Mouse (Mus musculus) limb, embryonic 10.5 days (tissue): ENCODE measurements around the gene Tex101. TPM values are rescaled to one million over a fixed set of nuclear protein-coding genes. Genes with fewer than 3 reads are reported as not detected.
A peak's percentile ranks its signal among the peaks of the same experiment; 100 is the strongest.
"Not testable (repeated sequence)": the region's sequence is repeated elsewhere in the genome, so short reads cannot be mapped to it uniquely, and the experiment has no call there.

Experiments used
- DNase-seq: peaks from one replicate; pipeline ENCODE4 v3.0.0-alpha.2; 2017; ENCODE audit warnings: low spot score
- H3K27ac ChIP-seq: fragments of 300-500 bp; sonication (generic); 2 replicates; pipeline ENCODE4 v1.5.1; 2016; ENCODE audit warnings: mild to moderate bottlenecking
- H3K27me3 ChIP-seq: fragments of 300-500 bp; sonication (generic); 2 replicates; pipeline ENCODE4 v1.6.1; 2016; ENCODE audit warnings: low read depth, mild to moderate bottlenecking; ENCODE audit not compliant: poor library complexity, severe bottlenecking
- H3K36me3 ChIP-seq: fragments of 300-500 bp; sonication (generic); 2 replicates; pipeline ENCODE4 v1.6.1; 2016; ENCODE audit warnings: mild to moderate bottlenecking, moderate library complexity
- H3K4me1 ChIP-seq: fragments of 300-500 bp; sonication (generic); 2 replicates; pipeline ENCODE4 v1.6.1; 2016
- H3K4me3 ChIP-seq: fragments of 300-500 bp; sonication (generic); 2 replicates; pipeline ENCODE4 v1.5.1; 2016; ENCODE audit warnings: mild to moderate bottlenecking, moderate library complexity
- H3K9me3 ChIP-seq: fragments of 300-500 bp; sonication (generic); replicated peaks from 2 replicates; pipeline ENCODE4 v1.6.1; 2016; ENCODE audit warnings: mild to moderate bottlenecking
- WGBS: fragments of 180-500 bp; shearing (Covaris S2); methylation state at CpG from one replicate; pipeline ENCODE4 v1.1.7; 2016; 5-methylcytosine and 5-hydroxymethylcytosine counted together
- polyA plus RNA-seq: library from polyadenylated mRNA; unstranded; fragments of >200 nt; fragmentation: Nextera tagmentation; extraction: Ambion mirVana; gene quantifications from 2 replicates; pipeline ENCODE4 v1.2.1, GENCODE M21; 2016

Gene Tex101
- polyA plus RNA-seq, 1 experiment from 2014 or later = not detected

- peak; percentile 88 for DNase-seq
- 12% methylated on average over 33 of the region's 33 CpGs for WGBS
- Histone ChIP-seq H3K4me3 (peak overlapping the region; percentile 50), H3K36me3 (no peaks in the 10 kb centered on the region), H3K9me3 (no peaks in the 10 kb centered on the region), H3K27me3 (peaks cover 19% of the 10 kb centered on the region), H3K4me1 (peaks cover 16% of the 10 kb centered on the region), H3K27ac (0 out of 2 replicates have a peak overlapping the region, but pooled peaks have one; percentile 62)
These were observed 47.5 kb downstream of the Tex101 start for GRCm38 (mm10) chr7:24628685-24629610.

- H3K4me1 ChIP-seq = peaks cover 7% of the 10 kb centered on the region
- no peak for DNase-seq
- no peak overlapping the region for H3K27ac ChIP-seq
- no peaks in the 10 kb centered on the region for H3K36me3 ChIP-seq
- no peak overlapping the region for H3K4me3 ChIP-seq
- H3K27me3 ChIP-seq = peaks cover 35% of the 10 kb centered on the region
- H3K9me3 ChIP-seq = peaks cover 3% of the 10 kb centered on the region; the same call in 1 of the 2 replicates
- 80% methylated on average over 6 of the region's 6 CpGs for WGBS
These were observed 53.5 kb downstream of the Tex101 start for GRCm38 (mm10) chr7:24622967-24623366.

- DNase-seq = no peak
- Histone ChIP-seq H3K27me3 (peaks cover 23% of the 10 kb centered on the region), H3K27ac (no peak overlapping the region), H3K9me3 (peaks cover 3% of the 10 kb centered on the region; the same call in 1 of the 2 replicates), H3K4me3 (no peak overlapping the region), H3K36me3 (no peaks in the 10 kb centered on the region), H3K4me1 (peaks cover 2% of the 10 kb centered on the region)
- 82% methylated on average over 3 of the region's 3 CpGs for WGBS
These were observed 55.3 kb downstream of the Tex101 start for GRCm38 (mm10) chr7:24621193-24621592.

- Histone ChIP-seq H3K27me3 (peaks cover 17% of the 10 kb centered on the region; the same call in 1 of the 2 replicates), H3K36me3 (no peaks in the 10 kb centered on the region), H3K27ac (no peak overlapping the region), H3K4me1 (no peaks in the 10 kb centered on the region; the same call in 1 of the 2 replicates), H3K9me3 (peaks cover 3% of the 10 kb centered on the region; the same call in 1 of the 2 replicates), H3K4me3 (no peak overlapping the region)
- DNase-seq = no peak
- 52% methylated on average over 13 of the region's 13 CpGs for WGBS
These were observed 56.6 kb downstream of the Tex101 start for GRCm38 (mm10) chr7:24619671-24620397.

GRCm38 (mm10) chr7:24618374-24618773 is 58.1 kb downstream of the Tex101 start:
- H3K27ac ChIP-seq, H3K4me1 ChIP-seq, DNase-seq, H3K9me3 ChIP-seq, H3K4me3 ChIP-seq, H3K36me3 ChIP-seq: not testable (repeated sequence)
- WGBS = 91% methylated on average over 8 of the region's 8 CpGs
- H3K27me3 ChIP-seq = peaks cover 31% of the 10 kb centered on the region

Other genes with a start within 250 kb of the Tex101 start
- not detected in 2 replicates for gene Irgc1, start 224.4 kb downstream of the Tex101 start, polyA plus RNA-seq
- 2.2 and 2.5 TPM in 2 replicates for gene Plaur, start 214.2 kb downstream of the Tex101 start, polyA plus RNA-seq
- 2.9 and 4.5 TPM in 2 replicates for gene Cadm4, start 194.7 kb downstream of the Tex101 start, polyA plus RNA-seq
- gene Zfp428, start 169.7 kb downstream of the Tex101 start, polyA plus RNA-seq = 107 and 130 TPM in 2 replicates
- gene AC161166.1, start 164.2 kb downstream of the Tex101 start, polyA plus RNA-seq = 1.0 and 1.4 TPM in 2 replicates
- 6.5 and 8.4 TPM in 2 replicates for gene Irgq, start 146.0 kb downstream of the Tex101 start, polyA plus RNA-seq
- not detected in 2 replicates for gene Pinlyp, start 130.6 kb downstream of the Tex101 start, polyA plus RNA-seq
- gene Xrcc1, start 130.4 kb downstream of the Tex101 start, polyA plus RNA-seq = 163 and 182 TPM in 2 replicates
- gene Ethe1, start 89.1 kb downstream of the Tex101 start, polyA plus RNA-seq = 27.1 and 31.9 TPM in 2 replicates
- gene Zfp575, start 89.0 kb downstream of the Tex101 start, polyA plus RNA-seq = 1.6 and 2.6 TPM in 2 replicates
- 0.09 and 0.14 TPM in 2 replicates for gene Phldb3, start 65.9 kb downstream of the Tex101 start, polyA plus RNA-seq
- 1.5 and 2.2 TPM in 2 replicates for gene Lypd3, start 40.1 kb downstream of the Tex101 start, polyA plus RNA-seq
- gene BC049730, start 32.6 kb upstream of the Tex101 start, polyA plus RNA-seq = not detected in 2 replicates
- not detected in 2 replicates for gene Gm4763, start 50.2 kb upstream of the Tex101 start, polyA plus RNA-seq
- gene Cd177, start 83.6 kb upstream of the Tex101 start, polyA plus RNA-seq = not detected in 2 replicates
- gene Ceacam10, start 100.5 kb upstream of the Tex101 start, polyA plus RNA-seq = 0.20 and 0.34 TPM in 2 replicates
- 15.1 and 17.8 TPM in 2 replicates for gene Gm9844, start 185.5 kb upstream of the Tex101 start, polyA plus RNA-seq
- not detected in 2 replicates for gene Lypd4, start 193.3 kb upstream of the Tex101 start, polyA plus RNA-seq
- gene Dmrtc2, start 193.4 kb upstream of the Tex101 start, polyA plus RNA-seq = not detected in 2 replicates
- 2,143 and 2,281 TPM in 2 replicates for gene Rps19, start 207.7 kb upstream of the Tex101 start, polyA plus RNA-seq
- gene Cd79a, start 220.7 kb upstream of the Tex101 start, polyA plus RNA-seq = 0.31 and 0.36 TPM in 2 replicates
- 77.1 and 100 TPM in 2 replicates for gene Arhgef1, start 226.2 kb upstream of the Tex101 start, polyA plus RNA-seq